Mouse (Mus musculus) adrenal gland, postnatal 10 days (tissue): ENCODE results near the gene Ceacam9. TPM values are rescaled to one million over a fixed set of nuclear protein-coding genes. Genes with fewer than 3 reads are reported as not detected.
A peak's percentile ranks its signal among the peaks of the same experiment; 100 is the strongest.

Source experiments
- DNase-seq: peaks from one replicate; pipeline ENCODE4 v3.0.0; 2021; ENCODE audit warnings: mixed read lengths
- total RNA-seq, 2 experiments: library from RNA; stranded (reverse); gene quantifications; 2 replicates each; pipeline ENCODE4 v1.2.3; 2021

The Ceacam9 gene
- total RNA-seq, 2 experiments from 2014 or later, result not detected

GRCm38 (mm10) chr7:16745373-16745772 lies 23.6 kb downstream of the Ceacam9 start:
- no peak for DNase-seq

DNA sequence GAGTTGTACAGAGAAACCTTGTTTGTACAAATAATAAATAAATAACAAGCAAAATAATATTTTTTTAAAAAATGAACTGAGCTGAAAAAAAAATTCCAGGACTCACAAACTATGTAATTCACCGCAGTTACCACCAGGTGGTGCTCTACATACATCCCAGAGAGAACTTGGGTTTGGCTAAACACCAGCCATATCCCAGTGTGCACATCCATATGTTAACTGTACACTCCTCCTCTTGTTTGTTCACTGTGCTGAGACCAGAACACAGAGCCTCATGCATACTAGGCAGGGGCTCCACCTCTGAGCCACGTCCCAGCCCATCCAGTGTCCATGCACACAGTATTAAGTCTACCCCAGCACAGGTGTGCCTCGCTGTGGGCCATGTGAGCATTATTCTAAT lies 24.4 kb downstream of the Ceacam9 start:
- DNase-seq, result peak; percentile 56

- DNase-seq, result no peak
Observed at GRCm38 (mm10) chr7:16747656-16748055, 25.9 kb downstream of the Ceacam9 start.

DNA sequence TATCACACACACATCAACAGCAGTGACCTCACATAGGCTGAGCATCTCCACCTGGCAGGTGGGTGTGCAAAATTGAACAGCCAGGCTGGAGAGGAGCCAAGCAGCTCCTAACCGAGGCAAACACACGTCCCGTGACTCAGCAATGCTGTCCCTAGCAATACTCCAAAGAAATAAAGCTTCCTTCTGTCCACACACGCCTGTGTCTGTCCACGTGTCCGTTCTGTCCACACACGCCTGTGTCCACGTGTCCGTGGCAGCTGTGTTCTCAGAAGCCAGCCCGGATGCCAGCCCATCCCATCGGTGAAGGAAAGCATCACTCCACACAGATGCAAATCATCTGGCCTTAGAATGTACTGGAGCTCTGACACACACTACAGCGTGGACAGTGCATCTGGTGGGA lies 30.3 kb downstream of the Ceacam9 start:
- DNase-seq, result no peak

- DNase-seq, result no peak
Observed at GRCm38 (mm10) chr7:16755362-16756017, 33.8 kb downstream of the Ceacam9 start.

- DNase-seq, result no peak
Observed at GRCm38 (mm10) chr7:16758872-16759574, 37.3 kb downstream of the Ceacam9 start.

GRCm38 (mm10) chr7:16760292-16760691 lies 38.6 kb downstream of the Ceacam9 start:
- peak; percentile 67 for DNase-seq

DNA sequence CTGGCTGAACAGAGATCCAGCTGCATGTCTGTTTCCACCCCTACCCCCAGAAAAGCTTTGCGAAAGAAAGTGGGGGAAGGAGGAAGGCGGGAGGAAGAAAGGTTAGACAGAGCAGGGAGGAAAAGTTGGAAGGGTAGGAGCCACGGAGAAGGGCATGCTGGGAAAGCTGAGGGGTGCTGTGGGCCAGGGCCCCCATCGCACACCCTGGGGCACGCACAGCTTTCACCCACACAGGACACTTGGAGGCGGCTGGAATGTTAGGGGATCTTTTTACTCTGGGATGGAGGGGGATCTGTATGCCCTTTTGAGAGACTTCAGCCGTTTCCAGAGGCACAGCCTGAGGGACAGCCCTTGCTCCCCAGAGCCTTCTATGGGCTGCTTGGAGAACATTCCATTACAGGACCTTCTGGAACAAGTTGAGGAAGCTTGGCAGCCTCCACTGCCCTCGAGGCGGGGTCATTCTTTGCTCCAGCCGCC lies 39.3 kb downstream of the Ceacam9 start:
- DNase-seq, result peak; percentile 77

DNA sequence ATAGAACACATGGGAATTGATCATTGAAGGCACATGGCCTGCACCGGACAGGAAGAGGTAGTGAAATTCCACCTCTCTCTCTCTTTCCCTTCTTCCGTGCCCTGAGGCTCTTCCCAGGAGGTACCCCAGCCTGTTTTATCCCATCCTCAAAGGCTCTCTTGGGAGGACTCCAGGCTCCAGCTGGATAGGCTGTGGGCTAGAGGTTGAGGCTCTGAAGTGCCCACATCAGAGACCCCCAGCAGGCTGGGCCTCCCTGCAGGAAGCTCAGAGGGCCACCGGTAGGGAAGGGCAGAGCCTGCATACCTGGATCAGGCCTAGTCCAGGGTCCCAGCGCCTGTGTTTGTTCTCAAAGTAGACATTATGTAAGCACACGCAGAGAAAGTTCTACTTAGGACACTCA lies 39.9 kb downstream of the Ceacam9 start:
- peak; percentile 29 for DNase-seq

GRCm38 (mm10) chr7:16763463-16764218 lies 41.9 kb downstream of the Ceacam9 start:
- DNase-seq, result peak; percentile 47

DNA sequence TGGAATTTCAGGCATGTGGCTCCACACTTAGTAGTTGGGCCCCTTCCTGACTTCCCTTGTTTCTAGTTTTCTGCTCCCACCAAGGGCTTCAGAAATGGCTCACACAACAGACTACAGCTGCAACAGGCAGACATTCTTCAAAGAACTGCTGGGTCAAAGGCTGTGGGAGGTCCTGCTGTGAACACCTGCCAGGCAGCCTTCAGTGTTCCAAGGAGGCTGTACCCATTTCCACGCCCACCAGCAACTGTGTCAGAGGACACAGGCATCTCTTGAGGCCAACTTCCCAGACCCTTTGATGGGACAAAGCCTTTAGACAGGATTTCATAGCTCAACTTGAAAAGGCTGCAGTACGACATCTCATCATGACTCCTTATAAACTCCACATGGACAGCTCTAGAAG lies 44.7 kb downstream of the Ceacam9 start:
- DNase-seq, result no peak

Other genes starting within 250 kb of the Ceacam9 start
- gene Npas1, start 244.2 kb upstream of the Ceacam9 start, total RNA-seq, result not detected
- gene Arhgap35, start 106.9 kb upstream of the Ceacam9 start, total RNA-seq, result 10 to 100 TPM; 49.3 to 56.1 TPM
- not detected for gene Ceacam15, start 46.2 kb upstream of the Ceacam9 start, total RNA-seq
- gene Ap2s1, start 16.5 kb downstream of the Ceacam9 start, total RNA-seq, result 100 to 1,000 TPM; 154 to 156 TPM
- 100 to 1,000 TPM; 108 to 109 TPM for gene Slc1a5, start 59.4 kb downstream of the Ceacam9 start, total RNA-seq
- gene Strn4, start 94.0 kb downstream of the Ceacam9 start, total RNA-seq, result 10 to 100 TPM; 63.8 to 72.8 TPM
- 10 to 100 TPM; 22.4 to 22.6 TPM for gene Fkrp, start 94.8 kb downstream of the Ceacam9 start, total RNA-seq
- 10 to 100 TPM; 22.2 to 27.2 TPM for gene Prkd2, start 121.0 kb downstream of the Ceacam9 start, total RNA-seq
- gene Dact3, start 153.4 kb downstream of the Ceacam9 start, total RNA-seq, result 1 to 10 TPM; 5.7 to 7.0 TPM
- 1 to 10 TPM in 1 of 2 experiments, under 1 TPM in 1; 0.84 to 2.0 TPM for gene Gng8, start 169.9 kb downstream of the Ceacam9 start, total RNA-seq
- gene Ptgir, start 184.6 kb downstream of the Ceacam9 start, total RNA-seq, result 1 to 10 TPM; 1.2 to 2.0 TPM
- gene Calm3, start 202.2 kb downstream of the Ceacam9 start, total RNA-seq, result 100 to 1,000 TPM; 224 to 252 TPM
- gene Pnmal2, start 222.8 kb downstream of the Ceacam9 start, total RNA-seq, result 10 to 100 TPM; 18.3 to 23.9 TPM
- gene Pnmal1, start 237.8 kb downstream of the Ceacam9 start, total RNA-seq, result 1 to 10 TPM; 4.5 to 5.1 TPM